Mouse (Mus musculus) ES-E14 (cell line): ENCODE results near the gene Rasa1.

Experiments
- CHD2 ChIP-seq: IDR thresholded peaks from 2 replicates; pipeline ENCODE4 v1.6.1; 2014; ENCODE audit warnings: mild to moderate bottlenecking, low read depth, low read length, inconsistent platforms
- ZC3H11A ChIP-seq: IDR thresholded peaks from 2 replicates; pipeline ENCODE4 v1.6.1; 2012; ENCODE audit warnings: low read depth, mild to moderate bottlenecking, inconsistent platforms, low read length, borderline replicate concordance
- ZNF384 ChIP-seq: IDR thresholded peaks from 2 replicates; pipeline ENCODE4 v1.6.1; 2012; ENCODE audit warnings: low read depth, low read length, inconsistent platforms

DNA sequence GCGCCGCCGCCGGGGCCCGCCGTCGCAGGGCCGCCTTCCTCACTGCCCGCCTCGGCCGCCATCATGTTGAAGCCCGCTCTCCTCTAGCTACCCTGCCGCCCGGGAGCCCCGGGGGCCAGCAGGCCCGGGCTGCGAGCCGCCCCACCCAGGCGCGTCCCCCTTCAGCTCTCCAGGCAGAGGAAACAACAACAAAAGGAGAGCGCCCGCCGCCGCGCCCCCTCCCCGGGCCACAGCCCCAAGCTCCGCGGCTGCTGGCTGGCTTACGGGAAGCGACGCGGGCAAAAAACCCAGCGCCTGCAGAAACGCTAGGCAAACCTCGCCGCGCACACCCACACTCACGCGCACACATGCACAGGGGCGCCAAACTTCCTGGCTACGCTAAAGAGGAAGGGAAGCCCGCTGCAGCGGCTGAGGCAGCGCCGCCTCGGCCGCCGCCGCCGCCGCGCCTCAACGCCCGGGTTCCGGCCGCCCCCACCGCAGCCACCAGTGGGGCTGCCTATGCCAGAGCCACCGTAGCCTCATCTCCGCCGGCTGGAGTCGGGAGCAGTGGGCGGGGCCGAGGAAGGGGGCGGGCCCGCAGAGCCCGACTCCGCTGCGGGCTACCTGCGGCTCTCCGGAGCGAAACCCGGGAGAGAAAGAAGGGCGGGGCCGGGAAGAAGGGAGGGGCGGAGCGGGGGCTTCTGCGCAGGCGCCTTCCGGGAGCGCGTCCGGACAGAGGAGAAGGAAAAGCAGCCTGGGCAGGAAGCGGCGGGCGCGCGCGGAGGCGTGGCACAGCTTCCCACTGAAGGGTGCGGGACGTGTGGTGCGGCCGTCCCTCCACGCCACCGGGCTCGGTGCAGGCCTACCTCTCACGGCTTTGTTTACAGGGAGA lies at the start of gene Rasa1:
- TF ChIP-seq CHD2 (no peak), ZC3H11A (no peak), ZNF384 (no peak)
